Mouse (Mus musculus) 3134 (cell line): ENCODE measurements at regions not wholly inside any gene's neighbourhood (a gene's known extent, or its start where the extent isn't known, plus 50 kb on each side); places are given as distances from the start of the nearest gene placed in this dataset.
A peak's percentile ranks its signal among the peaks of the same experiment; 100 is the strongest.
"Not testable (repeated sequence)": the region's sequence is repeated elsewhere in the genome, so short reads cannot be mapped to it uniquely, and the experiment has no call there.

Source experiments
- DNase-seq: peaks from one replicate; pipeline ENCODE4 v3.0.0-alpha.2; 2011; ENCODE audit warnings: low spot score; ENCODE audit not compliant: insufficient read length; ENCODE audit errors: extremely low read depth

DNA sequence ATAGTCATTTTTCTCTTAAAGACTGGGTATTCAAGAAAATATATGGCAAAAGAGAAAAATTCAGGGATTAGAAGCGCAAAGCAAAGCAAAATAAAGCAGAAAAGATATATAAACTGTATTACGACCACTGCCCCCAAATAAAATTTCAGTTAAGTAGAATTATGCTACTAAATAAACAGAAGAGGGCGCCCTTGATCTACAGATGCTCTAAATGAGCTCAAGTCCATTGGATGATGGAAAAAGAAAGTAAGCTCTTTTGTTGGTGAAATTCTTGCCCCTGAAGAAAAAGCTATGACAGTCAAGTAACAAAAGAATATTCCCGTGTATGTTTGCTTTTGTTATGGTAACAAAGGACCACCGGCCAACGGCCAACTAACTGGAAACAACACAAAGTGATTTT, 165.5 kb upstream of the Stk26 start:
- peak; percentile 23 for DNase-seq

DNA sequence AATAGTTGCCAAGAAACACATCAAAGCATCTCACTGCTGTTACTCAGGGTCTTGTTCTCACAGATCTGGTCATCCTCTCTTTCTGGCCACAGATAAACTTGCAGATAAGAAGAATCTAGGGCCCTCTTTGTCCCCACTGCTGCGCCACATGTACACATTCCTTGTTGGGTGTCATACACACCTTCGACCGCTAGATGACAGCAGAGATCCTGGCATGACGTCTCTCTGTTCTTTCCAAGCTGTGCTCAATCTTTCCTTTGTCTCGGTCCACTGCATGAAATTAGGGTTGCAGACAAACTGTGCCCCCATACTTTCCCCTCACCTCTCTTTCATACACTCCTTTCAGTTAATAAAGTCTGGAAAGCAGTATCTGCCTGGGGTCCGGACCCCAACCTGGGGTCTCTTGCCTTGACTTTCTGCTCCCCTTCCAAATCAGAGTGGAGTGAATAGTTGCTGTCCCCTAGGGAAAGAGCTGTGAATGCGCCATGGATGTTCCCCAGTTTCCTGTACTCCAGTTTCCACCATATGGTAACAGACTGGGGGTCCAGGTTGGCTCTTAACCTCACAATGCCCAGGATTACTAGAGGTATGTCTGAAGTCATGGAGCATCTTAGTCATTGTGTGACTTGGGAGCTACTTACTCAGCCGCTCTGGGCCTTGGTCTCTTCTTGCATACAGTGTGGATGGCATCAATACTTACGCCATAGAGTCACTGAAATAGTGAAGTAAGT, 182.8 kb upstream of the Stk26 start:
- no peak for DNase-seq

DNA sequence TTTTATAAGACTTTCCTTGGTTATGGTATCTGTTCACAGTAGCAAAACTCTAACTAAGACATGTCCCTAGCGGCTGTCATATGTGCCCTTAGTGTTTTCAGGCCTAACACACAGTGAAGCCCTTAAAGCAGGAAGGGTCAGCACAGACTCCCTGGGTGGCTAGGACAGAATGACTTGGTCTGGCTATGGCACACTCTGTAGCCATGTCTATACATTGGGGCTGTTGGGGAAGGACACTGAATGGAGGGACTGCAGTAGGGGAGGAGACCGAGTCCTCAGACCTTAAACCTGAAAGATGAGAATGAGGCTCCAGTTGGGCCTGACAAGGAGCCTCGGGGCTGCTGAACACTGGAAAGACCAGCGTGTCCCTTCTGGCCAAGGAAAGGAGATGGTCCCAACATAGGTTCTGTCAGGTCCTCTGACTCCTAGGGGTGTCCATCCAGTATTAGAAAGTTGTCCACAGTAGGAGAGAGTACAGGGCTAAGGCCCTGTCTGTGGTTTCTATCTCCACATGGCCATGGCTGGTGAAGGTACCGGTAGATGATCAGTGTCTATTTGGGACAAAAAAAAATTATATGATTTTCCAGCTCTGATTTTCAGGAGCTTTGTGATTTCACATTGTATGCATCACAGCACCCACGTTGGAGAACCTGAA, 183.5 kb upstream of the Stk26 start:
- no peak for DNase-seq

DNA sequence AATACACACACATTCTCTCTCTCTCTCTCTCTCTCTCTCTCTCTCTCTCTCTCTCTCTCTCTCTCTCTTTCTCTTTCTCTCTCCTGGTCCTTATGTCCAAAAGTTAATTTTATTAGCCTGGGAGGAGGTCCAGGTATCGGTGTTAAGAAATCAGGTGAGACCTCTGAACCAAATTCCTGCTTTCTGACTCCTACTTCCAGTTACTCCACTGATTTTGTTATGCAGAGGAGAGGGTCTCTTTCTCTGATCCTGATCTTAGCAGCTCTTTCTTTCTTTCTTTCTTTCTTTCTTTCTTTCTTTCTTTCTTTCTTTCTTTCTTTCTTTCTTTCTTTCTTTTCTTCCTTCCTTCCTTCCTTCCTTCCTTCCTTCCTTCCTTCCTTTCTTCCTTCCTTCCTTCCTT, 185.5 kb upstream of the Stk26 start:
- DNase-seq: not testable (repeated sequence)

DNA sequence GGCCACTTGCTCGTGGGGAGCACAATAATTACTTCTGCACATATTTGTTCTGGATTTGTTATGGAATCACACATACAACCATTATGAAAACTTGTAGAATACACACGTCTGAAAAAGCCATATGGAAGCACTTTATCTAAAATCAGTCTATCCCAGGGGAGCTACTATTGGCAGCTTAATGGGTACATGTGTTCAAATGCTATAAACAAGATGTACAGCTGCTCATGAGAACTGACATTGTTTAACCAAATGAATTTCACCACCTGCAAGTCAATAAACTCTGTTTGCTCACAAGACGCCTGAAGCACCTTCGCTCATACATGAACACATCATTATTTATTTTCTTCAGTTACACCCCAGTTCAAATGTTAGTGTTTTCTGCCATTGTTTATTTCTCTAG, 199.5 kb upstream of the Stk26 start:
- no peak for DNase-seq

DNA sequence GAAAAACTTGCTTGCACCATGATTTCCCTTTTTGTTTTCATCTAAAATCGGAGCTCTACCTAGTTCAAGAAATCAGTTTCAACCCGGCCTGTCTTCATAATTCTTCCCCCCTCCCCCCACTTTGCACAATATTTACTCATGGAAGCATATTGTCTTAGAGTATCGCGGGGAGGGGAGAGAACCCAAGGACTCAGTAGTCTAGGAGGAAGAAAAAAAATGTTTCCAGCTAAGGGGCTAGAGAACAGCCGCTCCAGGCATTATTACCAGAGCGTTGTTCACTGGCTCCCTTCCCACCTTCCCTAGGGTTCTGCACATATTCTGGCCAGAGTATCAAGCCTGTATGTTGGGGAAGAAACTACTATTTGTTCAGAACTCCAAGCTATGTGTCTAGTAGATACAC, 205.2 kb upstream of the Stk26 start:
- peak; percentile 3 for DNase-seq

DNA sequence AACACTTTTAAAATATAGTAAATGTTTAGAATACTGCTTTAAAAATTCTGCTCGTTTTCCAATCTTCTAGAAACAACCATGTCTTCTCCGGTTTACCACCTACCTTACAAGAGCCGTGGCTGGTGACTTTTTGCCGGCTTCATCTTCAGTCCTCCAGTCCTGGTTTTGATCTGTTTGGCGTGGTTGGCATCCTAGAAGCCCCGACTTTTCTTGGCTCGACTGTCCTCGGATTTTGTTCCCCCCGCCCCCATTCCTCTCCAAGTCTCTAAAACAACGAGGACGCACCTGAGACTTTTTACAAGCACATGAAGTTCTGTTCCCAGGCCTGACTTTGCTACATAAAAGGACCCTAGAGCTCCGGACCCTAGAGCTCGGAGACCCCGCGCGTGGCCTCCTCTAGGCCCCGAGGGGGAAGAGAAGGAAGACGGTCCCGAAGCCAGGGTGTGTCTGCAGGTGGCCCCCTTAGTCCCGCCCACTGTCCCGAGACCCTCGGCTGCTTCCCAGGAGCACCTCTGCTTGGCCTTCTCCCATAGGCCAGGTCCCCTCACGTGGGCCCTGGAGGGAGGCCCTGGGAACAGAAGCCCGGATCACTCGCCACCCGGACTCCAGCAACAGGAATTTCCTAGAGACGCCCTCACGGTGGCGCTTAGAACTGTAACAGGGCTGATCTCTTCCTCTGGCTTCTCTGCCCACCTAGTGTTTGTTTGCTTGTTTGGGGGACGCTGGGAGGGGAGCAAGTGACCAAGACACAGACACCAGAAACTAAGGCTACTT, 205.8 kb upstream of the Stk26 start:
- peak; percentile 86 for DNase-seq

DNA sequence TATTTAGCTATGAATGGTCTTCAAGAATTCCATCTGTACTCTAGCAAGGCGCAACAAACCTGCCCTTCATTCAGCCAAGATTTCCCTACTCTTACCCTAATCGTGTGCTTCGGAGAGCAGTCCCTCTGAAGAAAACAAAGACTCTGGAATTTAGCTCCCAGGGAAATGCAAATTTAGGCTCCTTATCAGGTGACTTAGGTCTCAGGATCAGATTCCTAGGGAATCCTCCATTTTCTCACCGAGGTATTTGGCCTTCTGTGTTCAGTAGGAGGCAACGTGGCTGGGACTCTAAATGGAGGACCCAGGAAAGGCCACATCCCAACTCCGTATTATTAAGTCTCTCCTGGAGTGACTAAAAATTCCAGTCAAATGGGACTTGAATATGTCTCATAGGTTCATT, 204.2 kb upstream of the Olfr1324 start:
- DNase-seq: no peak

DNA sequence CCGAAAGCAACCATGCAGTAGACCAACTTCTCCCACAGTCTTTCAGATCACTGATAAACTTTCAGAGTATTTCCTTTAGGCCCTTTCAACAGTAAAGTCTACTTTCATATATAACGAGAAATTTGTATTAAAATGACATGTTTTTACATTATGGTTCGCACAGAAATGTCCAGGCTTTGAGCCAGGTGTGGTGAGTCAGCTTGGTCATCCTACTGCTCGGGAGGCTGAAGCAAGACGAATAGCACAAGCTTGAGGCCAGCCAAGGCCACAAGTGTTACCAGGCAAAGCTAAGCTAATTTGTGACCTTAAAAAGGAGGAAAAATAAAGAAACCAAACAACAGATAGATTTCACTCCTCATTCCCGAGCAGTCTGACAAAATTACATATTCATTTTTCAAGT, 197.0 kb upstream of the Olfr1324 start:
- DNase-seq: no peak

DNA sequence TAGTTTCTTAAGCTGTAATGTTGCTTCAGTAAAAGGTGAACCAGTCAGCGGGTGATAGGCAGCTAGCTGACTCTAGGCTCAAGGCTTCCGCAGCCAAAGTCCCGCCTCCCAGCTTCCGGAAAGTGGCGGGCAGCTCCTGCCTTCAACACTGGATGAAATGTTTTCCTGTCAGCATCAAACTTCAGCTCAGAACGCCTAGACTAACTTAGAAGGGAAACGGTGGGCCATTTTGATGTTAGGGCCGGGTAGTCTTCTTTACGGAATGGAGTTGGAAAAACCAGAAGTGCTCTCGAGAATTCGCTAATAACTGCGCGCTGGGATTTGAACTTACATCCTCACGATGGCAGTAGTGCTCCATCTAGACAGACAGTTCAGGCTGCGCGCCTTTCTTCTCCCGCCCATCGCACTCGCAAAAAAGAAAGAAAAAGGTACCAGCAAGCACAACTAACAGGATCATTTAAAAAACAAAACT, 194.7 kb upstream of the Olfr1324 start:
- DNase-seq: no peak

DNA sequence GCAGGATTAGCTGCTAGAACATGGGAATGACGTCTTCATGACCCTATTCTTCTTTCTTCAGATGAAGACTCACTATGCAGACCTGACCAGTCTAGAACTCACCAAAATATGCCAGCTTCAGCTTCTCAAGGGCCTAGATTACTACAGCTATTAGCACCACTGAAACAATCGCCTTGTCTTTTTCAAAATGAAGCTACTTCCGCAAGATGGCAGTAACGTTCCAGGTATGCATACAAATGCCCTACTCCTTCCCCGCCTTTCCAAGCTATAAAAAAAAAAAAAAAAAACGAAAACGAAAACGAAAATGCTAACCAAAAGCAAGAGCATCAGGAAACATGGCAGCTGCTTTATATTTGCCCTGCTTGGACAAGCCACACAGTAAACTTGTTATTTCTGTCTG, 192.6 kb upstream of the Olfr1324 start:
- DNase-seq: no peak

DNA sequence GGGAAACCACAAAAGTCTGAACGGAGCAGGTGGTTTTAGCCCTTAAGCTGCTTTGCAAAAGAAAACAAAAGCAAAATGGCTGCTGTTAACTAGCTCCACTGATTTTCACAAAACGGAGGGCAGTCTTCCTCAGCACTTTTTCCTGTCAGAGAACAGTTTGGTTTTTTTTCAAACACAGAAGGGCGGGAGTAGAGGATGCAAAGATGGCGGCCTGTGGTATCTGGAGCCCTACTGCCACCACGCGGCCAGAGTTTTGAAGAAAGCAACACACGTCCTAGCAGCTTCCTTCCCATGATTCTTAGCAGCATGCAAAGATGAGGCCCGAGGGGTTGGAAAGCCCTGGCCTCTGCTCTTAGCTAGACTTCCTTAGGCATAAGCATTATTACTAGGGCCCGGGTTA, 191.6 kb upstream of the Olfr1324 start:
- no peak for DNase-seq

DNA sequence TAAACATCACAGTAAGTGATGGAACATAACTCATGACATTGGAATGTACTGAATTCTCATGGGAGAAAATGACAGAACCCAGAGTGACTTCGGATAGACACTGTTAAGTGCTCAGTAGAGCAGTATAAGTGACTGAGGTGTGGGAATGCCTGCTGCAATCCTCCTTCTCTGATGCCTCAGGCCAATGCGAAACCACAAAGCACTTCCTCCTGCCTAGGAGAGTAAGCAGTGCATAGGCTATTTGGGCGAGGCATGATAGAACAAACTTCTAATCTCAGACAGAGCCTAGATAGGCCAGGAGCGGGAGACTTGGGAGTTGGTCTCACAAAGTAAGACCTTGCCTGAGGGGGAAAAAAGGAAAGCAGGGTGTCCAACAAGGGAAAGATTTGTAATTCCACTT, 190.6 kb upstream of the Olfr1324 start:
- peak; percentile 19 for DNase-seq

DNA sequence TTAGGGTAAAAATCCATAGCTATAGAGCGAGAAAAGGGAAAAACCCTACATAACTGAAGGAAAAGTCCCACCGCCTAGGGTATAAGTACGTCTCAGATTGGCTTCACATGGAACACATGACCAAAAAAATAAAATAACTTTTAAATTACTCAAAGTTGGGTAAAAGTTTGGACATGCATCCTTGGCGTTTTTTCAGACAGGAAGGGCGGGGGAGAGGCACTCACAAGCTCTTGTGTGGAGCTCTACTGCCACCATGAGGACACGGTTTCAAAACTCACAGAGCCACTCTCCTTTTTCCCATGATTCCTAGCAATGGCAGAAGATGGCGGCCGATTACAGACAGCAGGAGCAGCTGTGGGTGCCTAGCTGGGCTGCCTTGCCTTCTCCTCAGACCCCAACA, 188.6 kb upstream of the Olfr1324 start:
- not testable (repeated sequence) for DNase-seq

DNA sequence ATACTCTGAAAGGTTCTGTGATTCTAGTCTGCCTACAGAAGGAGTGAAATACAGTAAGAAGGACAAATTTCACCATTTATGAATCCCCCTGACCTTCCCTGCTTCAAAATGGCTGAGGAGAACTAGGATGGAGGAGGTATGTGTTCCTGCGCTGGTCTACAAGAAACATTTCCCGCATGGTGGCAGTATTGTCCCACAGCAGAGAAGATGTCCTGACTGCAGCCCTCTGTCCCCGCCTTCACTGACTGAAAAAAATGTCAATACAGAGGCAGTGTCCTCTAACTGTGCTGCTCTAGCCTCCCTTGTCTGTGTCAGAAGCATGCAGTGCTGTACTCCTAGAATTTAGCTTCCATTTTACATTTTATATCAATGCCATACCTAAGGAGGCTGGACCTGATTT, 186.6 kb upstream of the Olfr1324 start:
- DNase-seq: not testable (repeated sequence)

DNA sequence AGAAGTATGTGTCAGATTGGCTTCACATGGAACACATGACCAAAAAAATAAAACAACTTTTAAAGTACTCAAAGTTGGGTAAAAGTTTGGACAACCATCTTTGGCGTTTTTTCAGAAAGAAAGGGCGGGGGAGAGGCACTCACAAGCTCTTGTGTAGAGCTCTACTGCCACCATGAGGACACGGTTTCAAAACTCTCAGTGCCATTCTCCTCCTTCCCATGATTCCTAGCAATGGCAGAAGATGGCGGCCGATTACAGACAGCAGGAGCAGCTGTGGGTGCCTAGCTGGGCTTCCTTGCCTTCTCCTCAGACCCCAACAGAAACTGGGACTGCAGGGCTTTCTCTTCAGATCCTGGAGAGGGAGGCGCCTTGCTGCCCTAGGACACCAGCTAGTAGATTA, 186.1 kb upstream of the Olfr1324 start:
- DNase-seq: not testable (repeated sequence)

DNA sequence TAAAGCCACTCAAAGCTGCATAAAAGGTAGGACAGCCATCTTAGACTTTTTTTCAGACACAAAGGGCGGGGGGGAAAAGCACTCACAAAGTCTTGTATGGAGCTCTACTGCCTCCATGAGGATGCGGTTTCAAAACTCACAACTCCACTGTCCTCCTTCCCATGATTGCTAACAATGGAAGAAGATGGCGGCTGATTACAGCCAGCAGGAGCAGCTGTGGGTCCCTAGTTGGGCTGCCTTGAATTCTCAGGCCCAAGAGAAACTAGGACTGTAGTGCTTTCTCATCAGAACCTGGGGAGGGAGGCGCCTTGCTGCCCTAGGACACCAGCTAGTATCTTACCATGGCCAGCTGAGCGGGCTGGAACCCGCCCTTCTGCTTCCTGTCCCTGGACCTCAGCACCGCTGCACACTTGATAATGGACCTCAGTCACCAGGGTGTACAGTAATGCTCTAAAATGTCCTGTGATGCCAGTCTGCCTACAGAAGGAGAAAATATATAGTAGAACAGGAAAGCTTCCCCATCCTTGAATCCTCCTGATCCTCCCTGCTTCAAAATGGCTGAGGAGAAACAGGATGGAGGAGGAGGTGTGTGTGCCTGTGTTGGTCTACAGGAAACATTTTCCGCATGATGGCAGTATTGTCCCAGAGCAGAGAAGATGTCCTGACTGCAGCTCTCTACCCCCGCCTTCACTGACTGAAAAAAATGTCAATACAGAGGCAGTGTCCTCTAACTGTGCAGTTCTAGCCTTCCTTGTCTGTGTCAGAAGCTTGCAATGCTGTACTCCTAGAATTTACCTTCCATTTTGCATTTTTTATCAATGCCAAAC, 183.7 kb upstream of the Olfr1324 start:
- DNase-seq: no peak

DNA sequence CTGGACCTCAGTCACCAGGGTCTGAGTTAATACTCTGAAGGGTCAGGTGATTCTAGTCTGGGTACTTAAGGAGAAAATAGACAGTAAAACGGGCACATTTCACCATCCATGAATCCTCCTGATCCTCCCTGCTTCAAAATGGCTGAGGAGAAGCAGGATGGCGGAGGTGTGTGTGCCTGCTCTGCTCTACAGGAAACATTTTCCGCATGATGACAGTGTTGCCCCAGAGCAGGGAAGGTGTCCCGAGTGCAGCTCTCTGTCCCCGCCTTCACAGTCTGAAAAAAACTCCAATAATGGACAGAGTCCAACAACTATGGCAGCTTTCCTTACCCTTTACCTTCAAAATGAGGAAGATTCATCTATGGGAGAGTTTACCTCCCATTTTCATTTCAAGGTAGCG, 179.8 kb upstream of the Olfr1324 start:
- not testable (repeated sequence) for DNase-seq

DNA sequence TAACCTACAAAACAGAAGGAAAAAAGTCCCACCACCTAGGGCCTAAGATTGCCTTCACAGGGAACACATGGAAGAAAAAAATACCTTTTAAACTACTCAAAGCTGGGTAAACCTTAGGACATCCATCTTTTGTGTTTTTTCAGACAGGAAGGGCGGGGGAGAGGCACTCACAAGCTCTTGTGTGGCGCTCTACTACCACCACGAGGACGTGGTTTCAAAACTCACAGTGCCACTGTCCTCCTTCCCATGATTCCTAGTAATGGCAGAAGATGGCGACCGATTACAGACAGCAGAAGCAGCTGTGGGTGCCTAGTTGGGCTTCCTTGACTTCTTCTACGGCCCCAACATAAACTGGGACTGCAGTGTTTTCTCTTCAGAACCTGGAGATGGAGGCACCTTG, 179.3 kb upstream of the Olfr1324 start:
- no peak for DNase-seq

DNA sequence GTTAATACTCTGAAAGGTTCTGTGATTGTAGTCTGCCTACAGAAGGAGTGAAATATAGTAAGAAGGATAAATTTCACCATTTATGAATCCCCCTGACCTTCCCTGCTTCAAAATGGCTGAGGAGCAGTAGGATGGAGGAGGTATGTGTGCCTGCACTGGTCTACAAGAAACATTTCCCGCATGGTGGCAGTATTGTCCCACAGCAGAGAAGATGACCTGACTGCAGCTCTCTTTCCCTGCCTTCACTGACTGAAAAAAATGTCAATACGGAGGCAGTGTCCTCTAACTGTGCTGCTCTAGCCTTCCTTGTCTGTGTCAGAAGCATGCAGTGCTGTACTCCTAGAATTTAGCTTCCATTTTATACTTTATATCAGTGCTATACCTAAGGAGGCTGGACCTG, 177.2 kb upstream of the Olfr1324 start:
- not testable (repeated sequence) for DNase-seq

DNA sequence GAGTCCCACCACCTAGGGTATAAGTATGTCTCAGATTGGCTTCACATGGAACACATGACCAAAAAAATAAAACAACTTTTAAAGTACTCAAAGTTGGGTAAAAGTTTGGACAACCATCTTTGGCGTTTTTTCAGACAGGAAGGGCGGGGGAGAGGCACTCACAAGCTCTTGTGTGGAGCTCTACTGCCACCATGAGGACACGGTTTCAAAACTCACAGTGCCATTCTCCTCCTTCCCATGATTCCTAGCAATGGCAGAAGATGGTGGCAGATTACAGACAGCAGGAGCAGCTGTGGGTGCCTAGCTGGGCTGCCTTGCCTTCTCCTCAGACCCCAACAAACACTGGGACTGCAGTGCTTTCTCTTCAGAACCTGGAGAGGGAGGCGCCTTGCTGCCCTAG, 176.7 kb upstream of the Olfr1324 start:
- DNase-seq: not testable (repeated sequence)
